Mouse (Mus musculus): ENCODE results near the gene D930020B18Rik.

Gene D930020B18Rik

DNA sequence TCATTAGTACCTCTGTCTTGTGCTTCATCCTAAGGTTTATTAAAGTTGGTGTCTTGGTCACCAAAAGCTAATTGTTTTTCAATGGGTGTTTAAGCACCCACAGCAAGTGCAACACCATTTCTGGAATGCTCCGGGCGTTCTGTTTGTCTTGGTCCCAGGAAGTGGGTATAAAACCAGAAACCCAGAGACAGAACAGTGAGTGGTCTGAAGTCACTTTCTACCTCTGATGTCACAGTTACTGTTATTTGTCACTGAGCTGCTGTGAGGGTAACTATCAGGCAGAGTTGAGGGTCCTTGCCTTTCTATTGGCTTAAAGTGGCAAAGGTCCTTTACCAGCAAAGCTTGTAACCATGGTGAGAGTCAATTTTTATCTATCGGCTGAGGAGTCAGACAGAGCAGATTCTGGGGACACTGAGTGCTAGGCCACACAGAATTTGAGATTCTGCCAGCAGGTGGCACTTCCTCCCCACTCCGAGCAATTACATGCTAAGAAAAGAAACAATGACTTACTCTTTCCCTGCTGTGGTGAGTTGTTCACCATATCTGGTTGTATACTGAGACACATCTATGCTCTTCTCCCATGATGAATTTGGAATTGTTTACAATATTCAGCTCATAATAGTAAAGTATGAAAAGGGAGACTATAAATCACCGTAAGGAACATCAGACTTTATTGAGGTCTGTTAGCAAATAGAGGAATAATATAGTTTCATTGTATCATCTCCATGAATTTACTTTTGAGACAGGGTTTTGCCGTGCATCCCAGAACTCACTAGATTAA, 1.0 kb upstream of the D930020B18Rik start:
- no peak for DNase-seq

DNA sequence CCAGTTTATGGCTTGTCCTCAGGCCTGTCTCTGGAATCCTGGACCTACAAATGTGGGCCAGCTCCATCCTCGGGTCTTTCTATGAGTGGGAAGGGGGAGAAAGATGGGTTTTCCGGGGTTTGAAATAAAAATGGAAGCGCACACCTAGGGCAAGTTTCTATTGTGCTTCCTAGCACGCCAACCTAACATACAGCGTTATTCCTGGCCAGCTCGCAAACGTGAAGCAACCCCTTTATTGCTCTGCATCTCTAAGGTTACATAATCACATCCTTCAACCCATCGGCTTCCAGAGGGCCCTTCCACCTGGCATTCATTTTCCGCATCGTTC, 480 bp upstream of the D930020B18Rik start:
- no peak for DNase-seq

DNA sequence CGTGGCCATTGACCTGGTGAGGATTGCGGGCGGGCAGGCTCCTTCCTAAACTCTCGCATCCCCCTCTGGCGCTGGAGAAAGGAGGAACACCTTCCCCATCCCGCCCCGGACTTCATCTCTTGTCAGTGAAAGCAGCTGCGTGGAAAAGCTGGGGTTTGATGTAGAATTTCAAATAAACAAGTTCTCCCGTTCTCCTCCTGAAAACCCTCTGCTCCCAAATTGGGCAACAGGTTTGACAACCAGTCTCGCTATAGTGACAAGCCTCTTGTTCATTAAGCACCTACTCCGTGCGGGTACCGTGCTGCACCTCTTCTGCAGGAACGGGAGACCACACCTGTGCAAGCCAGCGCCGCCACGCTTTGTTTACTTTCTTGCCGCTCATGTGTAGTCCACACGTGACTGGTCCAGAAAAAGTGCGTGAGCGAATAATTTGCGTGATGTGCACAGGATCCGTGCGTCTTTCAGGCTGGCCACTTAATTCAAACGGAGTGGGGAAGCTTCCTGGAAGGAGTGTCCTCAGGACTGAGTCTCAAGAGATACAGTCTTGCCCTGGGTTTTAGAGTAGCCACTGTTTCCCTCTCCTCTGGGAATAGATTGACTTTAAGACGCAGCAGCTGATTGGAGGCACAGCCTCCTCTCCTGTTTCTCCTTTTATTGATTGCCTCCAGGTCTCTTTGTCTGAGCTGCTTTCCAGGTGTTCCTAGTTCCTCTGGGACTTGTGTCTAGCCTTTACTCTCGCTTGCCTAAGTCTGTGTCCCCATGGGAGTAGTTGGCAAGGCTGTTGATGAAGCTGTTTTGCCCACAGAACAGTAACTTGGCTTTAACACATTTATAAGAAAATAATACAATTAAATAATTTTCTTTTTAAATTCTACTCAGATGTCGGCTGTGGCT, 913 bp downstream of the D930020B18Rik start:
- no peak for DNase-seq

DNA sequence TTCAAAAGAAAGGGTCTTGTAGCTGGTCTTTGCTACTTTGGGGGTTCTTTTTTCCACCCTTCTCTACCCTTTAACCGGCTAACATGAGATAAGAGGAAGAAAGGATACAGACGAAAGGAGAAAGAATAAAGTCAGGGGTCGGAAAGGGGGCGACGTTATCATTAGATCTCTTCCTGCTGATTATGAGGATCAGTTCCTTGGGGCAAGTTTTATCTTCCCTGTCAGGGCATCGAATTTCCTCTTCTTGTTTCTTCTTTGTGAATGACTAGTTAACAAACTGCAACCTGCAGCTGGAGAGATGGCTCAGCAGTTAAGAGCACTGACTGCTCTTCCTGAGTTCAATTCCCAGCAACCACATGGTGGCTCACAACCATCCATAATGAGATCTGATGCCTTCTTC, 4.9 kb downstream of the D930020B18Rik start:
- no peak for DNase-seq

DNA sequence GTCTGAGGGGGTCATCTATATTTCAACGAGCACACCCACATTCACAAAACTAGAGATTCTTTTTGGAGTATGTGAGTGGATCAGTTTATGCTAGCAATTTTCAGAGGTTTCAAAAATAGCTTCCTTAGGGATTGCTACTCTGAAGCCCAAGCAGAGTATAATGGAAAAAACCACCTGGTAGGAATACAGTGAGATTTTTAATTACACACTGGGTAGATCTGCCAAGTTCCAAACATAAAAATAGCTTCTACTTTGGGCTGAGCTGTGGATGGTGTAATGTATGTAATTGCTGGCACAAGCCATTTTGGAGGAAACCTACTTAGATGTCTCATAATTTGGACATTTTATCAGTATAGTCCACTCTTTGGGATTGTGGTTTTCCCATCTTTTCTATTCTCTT, 11.7 kb downstream of the D930020B18Rik start:
- DNase-seq = no peak

DNA sequence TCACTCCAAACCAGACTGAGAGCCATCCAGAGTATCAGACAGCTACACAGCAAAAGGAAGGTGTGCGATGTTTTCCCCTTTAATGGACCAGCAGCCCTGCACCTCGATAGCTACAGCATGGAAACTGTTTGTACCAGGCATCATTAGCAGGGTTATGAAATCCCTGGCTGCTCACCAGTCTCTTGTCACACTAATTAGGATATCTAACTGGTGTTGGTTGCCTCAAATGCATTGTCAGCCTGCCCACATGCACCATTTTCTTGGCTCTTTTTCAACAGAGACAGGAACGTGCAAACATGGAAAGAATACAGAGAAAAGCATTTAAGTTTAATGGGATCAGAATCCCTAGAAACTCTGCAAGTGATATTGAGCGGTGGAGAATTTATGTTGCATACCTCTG, 14.5 kb downstream of the D930020B18Rik start:
- DNase-seq = peak; percentile 67

DNA sequence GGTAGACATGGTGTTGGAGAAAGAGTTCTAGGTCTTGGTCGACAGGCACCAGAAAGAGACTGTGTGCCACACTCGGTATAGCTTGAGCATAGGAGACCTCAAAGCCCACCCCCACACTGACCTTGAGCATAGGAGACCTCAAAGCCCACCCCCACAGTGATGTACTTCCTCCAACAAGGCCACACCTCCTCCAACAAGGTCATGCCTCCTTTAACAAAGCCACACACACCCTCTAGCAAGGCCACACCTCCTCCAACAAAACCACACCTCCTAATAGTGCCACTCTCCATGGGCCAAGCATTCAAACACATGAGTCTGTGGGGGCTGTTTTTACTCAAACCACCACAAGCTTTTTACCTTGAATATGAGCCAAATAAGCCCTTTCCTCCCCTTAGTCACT, 21.3 kb downstream of the D930020B18Rik start:
- no peak for DNase-seq

DNA sequence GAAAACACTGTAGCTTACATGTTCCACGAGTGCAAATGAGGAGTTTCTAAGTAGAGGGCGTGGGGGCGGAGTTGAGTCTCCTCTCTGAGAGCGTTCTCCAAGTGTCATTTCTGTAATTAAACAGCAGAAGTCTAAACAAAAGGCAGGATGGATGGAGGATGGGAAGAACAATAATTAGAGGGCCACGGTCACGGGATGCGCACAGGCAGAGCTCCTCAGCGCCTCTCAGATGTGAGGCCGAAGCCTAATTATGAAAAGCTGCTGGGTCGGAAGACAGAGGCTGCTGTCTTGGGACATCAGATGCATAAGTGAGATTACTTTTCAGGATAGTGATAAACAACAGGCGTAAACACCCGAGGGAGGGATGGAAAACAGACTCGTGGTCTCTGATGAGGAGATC, 22.2 kb downstream of the D930020B18Rik start:
- no peak for DNase-seq

DNA sequence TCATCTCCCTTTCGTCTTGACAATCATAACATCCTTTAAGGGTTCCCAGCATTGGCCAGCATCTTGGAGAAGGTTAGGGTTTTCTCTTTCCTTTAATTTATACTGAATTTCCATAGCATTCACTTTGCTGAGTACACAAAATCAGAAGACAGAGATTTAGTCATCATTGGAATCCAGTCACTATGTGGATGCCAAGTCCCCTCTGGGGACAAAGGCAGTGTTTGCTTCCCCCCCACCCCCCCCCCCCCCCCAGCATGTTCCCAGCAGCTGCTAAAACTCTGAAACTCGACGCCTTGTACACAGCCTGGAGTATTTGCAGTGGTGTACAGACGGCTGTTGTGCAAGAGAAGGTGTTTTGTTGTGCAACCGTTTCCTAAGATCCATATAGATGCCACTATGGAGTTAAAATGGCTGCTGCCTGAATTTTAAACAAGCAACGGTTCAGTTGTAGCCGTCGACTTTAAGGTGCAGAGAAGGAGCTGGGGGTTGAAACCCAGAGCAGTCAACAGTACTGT, 24.3 kb downstream of the D930020B18Rik start:
- DNase-seq = no peak

DNA sequence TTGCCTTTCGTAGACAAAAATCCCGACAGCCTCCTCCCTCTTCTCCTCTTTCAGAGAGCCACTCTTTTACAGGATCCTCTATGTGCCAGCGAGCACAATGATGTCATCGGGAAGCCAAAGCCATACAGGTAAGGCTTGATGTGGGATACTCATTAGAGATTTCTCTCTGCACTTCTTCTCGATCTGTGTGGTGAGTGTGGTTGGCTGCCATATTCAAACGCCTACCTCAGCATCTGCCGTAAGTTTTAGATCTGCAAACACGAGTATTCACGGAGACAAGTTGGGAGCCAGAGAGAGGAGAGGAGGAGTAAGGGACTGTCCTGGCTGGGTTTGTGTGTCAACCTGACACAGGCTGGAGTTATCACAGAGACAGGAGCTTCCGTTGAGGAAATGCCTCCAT, 27.7 kb downstream of the D930020B18Rik start:
- DNase-seq = peak; percentile 27

DNA sequence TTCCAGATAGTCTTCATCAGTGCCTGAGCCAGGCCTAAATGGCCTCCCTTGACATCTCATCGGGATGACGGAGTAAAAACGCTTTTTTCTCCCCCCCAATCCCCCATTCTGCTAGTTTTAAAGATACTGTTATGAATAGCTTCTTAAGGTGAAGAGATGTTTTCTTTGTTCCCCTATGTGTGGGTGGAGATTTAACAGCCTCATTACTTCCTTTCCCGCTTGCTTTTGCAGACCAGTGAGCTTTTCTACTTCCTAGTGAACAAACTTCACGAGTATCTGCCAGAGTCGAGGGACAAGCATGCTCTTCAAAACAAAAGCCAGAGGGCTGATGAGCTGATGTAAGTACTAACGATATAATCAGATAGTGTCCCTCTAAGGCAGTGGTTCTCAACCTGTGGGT, 35.6 kb downstream of the D930020B18Rik start:
- DNase-seq = no peak

DNA sequence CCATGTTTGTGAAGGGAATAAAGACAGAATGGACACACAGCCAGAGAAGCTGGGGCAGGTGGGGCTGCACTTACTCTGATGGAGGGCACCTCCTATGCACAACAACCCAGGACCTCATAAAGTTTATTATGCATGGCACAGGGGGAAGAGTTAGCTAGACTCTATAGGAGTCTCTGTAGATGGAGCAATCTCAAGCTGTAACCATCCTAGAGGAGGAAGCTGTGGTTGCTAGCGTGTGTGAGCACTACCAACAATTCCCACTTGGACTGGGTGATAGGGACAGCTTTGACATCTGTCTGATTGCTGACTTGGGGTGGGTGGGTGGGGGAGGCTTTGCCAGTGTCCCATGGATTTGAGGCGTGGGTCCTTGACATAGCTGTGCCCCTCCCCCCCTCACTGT, 39.5 kb downstream of the D930020B18Rik start:
- no peak for DNase-seq

DNA sequence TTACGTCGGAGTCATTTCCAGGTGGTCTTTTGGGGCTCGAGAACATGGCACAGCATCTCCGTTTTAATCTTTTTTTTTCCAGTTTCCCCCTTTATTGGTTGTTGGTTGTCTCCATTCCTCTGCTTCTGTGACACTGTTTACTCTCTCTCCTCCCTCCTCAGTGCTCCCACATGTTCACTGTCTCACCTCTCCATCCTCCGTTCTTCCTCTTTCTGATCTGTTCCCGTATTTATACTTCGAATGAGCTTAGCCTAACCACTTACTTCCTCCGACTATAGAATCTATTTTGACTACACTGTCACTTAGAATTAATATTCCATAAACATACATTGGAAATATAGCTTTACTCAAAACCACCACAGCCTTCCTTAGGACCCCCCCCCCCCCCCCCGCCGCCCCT, 41.2 kb downstream of the D930020B18Rik start:
- no peak for DNase-seq

DNA sequence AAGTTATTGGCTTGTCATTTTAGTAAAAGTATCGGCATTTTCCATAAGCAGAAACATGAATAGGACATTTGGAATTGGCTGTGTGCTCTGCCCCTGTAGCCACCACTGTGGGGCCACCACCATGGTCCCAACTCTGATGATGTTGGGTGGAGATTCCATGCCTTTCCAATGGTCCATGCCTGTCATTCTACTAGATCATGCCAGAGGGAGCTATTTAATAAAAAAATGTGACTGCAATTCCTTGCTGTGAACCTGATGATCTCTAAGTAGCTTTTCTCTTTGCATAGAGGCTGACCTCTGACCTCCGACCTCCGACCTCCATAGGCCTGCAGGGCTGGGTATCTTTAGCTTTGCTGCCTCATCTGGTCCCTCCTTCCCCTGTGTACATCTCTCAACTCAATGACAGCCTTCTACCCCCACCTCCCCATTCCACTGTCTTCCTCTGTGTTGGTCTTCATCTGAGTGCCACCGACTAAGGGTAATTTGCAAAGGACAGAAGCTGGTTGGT, 44.8 kb downstream of the D930020B18Rik start:
- DNase-seq = no peak

DNA sequence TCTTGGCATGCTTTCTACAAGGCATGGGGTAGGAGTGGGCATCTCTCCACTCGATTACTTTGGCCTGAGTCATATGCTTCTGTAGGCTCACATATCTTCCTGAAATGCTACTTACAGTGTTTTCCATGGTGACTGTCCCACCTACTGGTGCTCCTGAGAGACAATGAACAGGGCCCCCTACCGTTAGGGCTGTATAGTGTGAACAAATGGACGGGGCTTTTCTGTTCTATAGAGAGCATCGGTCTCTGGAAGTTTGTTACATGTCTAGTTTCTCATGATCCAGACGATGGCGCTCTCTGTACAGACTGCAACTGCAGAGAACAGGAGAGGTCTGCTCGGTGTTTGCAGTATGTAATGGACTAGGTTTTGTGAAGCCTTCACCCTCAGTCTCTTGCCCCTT, 46.1 kb downstream of the D930020B18Rik start:
- DNase-seq = no peak

DNA sequence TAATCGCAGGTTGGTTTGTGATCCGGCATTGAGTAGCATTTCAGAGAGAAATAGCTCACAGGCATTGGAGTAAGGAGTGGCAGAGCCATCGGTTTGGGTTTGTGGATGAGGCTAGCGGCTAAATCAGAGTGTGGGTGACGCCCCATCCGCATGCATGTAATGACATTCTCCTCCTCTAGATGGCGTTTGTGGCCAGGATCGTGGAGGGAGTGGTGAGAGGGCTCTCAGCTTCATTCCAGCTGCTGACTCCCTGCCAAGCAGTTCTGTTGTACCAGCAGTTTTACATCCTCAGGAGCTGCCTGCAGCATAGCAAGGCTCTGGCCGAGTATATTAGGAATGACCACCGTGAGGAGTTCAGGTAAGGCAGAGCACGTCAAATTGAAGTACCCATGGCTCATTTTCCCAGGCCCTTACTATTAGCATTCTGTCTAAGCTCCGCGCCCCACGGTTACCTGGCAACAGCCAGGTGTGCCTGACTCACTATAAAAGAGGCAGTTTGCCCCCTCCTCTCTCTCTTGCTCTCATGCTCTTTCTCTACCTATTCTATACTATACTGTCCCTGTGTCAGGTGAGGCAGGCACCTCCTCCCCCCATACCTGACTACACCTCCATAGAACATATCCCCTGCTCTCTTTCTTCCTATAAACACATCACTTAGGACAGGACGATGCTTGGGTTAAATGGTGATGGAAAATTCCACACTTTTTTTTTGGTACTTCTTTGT, 48.4 kb downstream of the D930020B18Rik start:
- peak; percentile 64 for DNase-seq

DNA sequence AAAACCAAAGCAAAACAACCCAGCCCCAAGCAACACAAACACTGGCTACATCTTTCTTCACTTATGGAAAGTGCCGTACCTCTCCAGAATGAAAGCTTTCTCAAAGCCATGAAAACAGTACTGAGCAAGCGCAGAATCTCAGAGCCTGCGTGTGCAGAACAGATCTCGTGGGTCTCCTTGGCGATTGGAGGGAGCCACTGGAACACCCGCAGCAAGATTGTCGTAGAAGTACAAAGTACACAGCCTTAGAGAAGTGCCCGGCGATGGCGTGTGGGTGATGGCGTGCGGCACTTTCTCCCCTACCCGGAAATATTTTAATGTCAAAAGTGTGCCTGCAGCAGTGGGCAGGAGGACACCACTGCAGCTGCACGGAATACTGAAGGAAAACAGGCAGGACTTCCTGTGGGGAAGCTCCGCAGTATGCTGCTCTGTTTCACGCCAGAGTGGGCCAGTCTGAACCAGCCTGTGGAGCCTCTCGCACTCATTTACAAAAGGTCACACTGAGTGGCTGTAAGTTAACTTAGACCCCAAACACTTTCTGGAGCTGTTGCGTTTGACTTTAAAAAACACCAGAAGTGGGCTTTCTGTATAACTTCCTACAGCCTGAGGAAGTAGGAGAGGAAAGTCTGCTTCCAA, 51.7 kb downstream of the D930020B18Rik start:
- DNase-seq = no peak

DNA sequence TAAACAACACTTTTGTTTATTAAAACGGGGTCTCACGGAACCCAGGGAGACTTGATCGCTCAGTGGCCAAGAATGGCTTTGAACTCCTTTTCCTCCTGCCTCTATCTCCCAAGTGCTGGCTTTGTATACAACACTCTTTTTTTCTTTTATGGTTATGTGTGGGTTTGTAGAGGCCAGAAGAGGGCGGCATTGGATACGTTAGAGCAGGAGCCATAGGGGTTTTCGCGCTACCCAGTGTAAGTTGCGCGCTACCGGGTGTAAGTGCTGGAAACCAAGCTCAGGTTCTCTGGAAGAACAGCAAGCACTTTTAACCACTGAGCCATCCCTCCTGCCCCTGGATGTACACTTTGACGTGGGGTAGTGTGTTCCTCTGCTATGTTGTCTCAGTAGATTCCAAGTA, 53.2 kb downstream of the D930020B18Rik start:
- no peak for DNase-seq

DNA sequence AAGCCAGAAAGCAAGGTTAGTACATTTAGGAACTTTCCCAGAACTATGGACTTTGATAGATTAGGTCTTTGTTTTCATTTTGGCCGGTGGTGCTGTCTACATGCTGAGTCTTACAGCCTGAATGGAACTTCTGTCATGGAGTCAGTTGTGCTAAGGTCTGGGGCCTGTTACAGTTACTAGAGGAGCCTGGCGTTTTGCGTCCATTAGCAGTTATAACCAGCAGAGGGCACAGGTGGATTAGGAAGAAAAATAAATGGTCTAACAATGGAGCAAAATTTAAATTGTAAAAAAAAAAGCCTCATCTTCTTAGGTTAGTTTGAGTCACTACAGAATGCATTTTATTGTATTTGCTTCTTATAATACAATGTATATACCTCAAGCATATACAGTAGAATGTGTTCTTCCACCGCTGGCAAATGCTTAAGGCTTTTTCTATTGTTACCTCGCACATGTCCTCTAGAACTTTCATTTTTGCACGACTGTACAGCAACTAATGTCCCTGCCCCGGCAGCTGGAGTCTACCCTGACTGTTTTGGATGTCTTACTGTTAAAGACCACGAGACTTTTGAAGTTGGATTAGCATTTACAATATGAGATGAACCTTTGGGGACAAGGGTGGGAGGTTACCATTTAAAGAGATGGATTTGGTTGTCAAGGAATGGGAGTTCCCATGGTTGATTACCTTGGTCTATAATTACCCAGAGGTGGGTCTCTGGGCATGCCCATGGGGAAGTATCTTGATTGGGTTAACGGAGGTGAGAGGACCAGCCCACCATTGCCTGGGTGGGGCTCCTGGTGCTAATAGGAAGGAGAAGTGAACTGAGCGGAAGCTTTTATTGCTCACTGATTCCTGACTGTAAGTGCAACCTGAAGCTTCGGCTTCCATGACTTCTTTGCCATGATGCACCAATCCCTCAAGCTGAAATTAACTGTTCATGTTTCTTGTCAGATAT, 60.2 kb downstream of the D930020B18Rik start:
- DNase-seq = peak; percentile 26

DNA sequence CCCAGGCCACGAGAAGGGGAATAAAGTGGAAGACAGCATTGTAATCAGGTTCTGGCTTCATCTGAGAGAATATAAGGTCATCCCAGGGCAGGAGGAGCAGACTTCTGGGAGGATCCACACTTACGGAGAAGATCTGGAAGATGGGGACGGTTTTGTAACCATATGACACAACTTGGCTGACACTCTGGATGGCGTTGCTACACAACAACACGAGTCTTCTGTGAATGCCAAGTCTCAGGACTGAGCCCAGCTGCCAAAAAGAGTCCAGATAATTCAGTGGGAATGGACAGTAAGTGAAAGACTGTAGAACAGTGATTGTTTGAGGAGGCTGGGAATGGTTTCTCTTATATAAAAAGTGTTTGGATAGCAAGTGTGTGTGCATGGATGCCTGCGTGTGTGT, 62.2 kb downstream of the D930020B18Rik start:
- DNase-seq = no peak

DNA sequence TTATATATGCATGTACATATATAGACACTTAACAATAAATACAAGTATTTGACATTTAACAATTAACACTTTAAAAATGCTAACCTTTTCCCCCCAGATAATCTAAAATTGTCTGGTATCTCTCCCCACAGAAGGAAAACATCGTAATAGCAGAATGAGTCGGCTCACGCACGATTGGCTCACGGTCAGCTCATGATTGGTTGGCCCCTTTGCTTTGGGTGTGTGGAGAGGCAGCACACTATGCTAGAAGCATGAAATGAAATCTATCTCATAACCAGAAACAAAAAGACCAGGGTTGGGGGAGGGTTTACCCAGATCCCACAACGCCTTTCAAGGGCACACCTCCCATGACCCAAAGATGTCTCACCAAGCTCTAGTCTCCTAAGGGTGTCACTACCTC, 63.5 kb downstream of the D930020B18Rik start:
- no peak for DNase-seq
